Mouse (Mus musculus) intestine, embryonic 16.5 days (tissue): ENCODE results near the gene Lyar. TPM values are rescaled to one million over a fixed set of nuclear protein-coding genes. Genes with fewer than 3 reads are reported as not detected.

Source experiments
- ATAC-seq: fragments of 200-750 bp; cut with Nextera tagmentation; 2 replicates; pipeline ENCODE4 v1.8.0; 2017; ENCODE audit warnings: moderate TSS enrichment, moderate library complexity
- H3K27ac ChIP-seq: fragments of 300-500 bp; sonication (generic); 2 replicates; pipeline ENCODE4 v1.5.1; 2014; ENCODE audit warnings: mild to moderate bottlenecking, low read length
- H3K27me3 ChIP-seq: fragments of 300-500 bp; sonication (generic); replicated peaks from 2 replicates; pipeline ENCODE4 v1.6.1; 2014; ENCODE audit warnings: low read length, control low read depth, mixed read lengths; ENCODE audit not compliant: control insufficient read depth, insufficient read depth
- H3K36me3 ChIP-seq: fragments of 300-500 bp; sonication (generic); 2 replicates; pipeline ENCODE4 v1.6.1; 2014; ENCODE audit warnings: low read length, control low read depth; ENCODE audit not compliant: control insufficient read depth, insufficient read depth
- H3K4me1 ChIP-seq: fragments of 300-500 bp; sonication (generic); 2 replicates; pipeline ENCODE4 v1.6.1; 2014; ENCODE audit warnings: low read length, control low read depth, mixed read lengths; ENCODE audit not compliant: control insufficient read depth, insufficient read depth
- H3K4me2 ChIP-seq: fragments of 300-500 bp; sonication (generic); 2 replicates; pipeline ENCODE4 v1.6.1; 2014; ENCODE audit warnings: low read depth, low read length, control low read depth
- H3K4me3 ChIP-seq: fragments of 300-500 bp; sonication (generic); 2 replicates; pipeline ENCODE4 v1.5.1; 2014; ENCODE audit warnings: mild to moderate bottlenecking, low read length
- H3K9ac ChIP-seq: fragments of 300-500 bp; sonication (generic); 2 replicates; pipeline ENCODE4 v1.6.1; 2014; ENCODE audit warnings: low read depth, low read length
- H3K9me3 ChIP-seq: fragments of 300-500 bp; sonication (generic); 2 replicates; pipeline ENCODE4 v1.6.1; 2016; ENCODE audit warnings: low read length, control low read depth; ENCODE audit not compliant: control insufficient read depth
- WGBS: fragments of 180-500 bp; shearing (Covaris S2); extraction: QIAGEN DNeasy Blood & Tissue Kit; methylation state at CpG from one replicate; pipeline ENCODE4 v1.1.7; 2014; 5-methylcytosine and 5-hydroxymethylcytosine counted together
- polyA plus RNA-seq: library from polyadenylated mRNA; unstranded; fragments of >200 nt; fragmentation: Nextera tagmentation; extraction: Ambion mirVana; gene quantifications from 2 replicates; pipeline ENCODE4 v1.2.1, GENCODE M21; 2015

Gene Lyar
- polyA plus RNA-seq, 1 experiment from 2014 or later = 81.5 TPM

- Histone ChIP-seq H3K4me2 (no peak overlapping the region), H3K27me3 (no peaks in the 10 kb centered on the region), H3K4me3 (no peak overlapping the region), H3K9ac (no peak overlapping the region), H3K27ac (no peak overlapping the region), H3K36me3 (no peaks in the 10 kb centered on the region), H3K9me3 (no peaks in the 10 kb centered on the region), H3K4me1 (no peaks in the 10 kb centered on the region)
- 43% methylated on average over 5 of the region's 5 CpGs for WGBS
- peak; percentile 48; the same call in 1 of the 2 replicates for ATAC-seq
Measured at GRCm38 (mm10) chr5:38240727-38241472, 20.6 kb downstream of the Lyar start.

- no peak overlapping the region for H3K9ac ChIP-seq
- H3K36me3 ChIP-seq = no peaks in the 10 kb centered on the region
- no peak overlapping the region for H3K27ac ChIP-seq
- no peaks in the 10 kb centered on the region for H3K9me3 ChIP-seq
- H3K4me1 ChIP-seq = no peaks in the 10 kb centered on the region
- 0 out of 2 replicates have a peak, but pooled peaks have one; percentile 11 for ATAC-seq
- H3K4me2 ChIP-seq = no peak overlapping the region
- 90% methylated on average over 3 of the region's 3 CpGs for WGBS
- H3K27me3 ChIP-seq = no peaks in the 10 kb centered on the region
- no peak overlapping the region for H3K4me3 ChIP-seq
Measured at GRCm38 (mm10) chr5:38241473-38241834, 21.2 kb downstream of the Lyar start.

- WGBS = 87% methylated on average over 6 of the region's 6 CpGs
- H3K9me3 ChIP-seq = no peaks in the 10 kb centered on the region
- H3K27me3 ChIP-seq = no peaks in the 10 kb centered on the region
- no peak for ATAC-seq
- H3K36me3 ChIP-seq = no peaks in the 10 kb centered on the region
- no peak overlapping the region for H3K4me2 ChIP-seq
- H3K9ac ChIP-seq = no peak overlapping the region
- no peaks in the 10 kb centered on the region for H3K4me1 ChIP-seq
- H3K4me3 ChIP-seq = no peak overlapping the region
- no peak overlapping the region for H3K27ac ChIP-seq
Measured at GRCm38 (mm10) chr5:38241966-38242365, 21.7 kb downstream of the Lyar start.

- Histone ChIP-seq H3K9me3 (no peaks in the 10 kb centered on the region), H3K36me3 (no peaks in the 10 kb centered on the region), H3K9ac (no peak overlapping the region), H3K4me3 (no peak overlapping the region), H3K4me1 (no peaks in the 10 kb centered on the region), H3K27ac (no peak overlapping the region), H3K27me3 (no peaks in the 10 kb centered on the region), H3K4me2 (no peak overlapping the region)
- no peak for ATAC-seq
- 43% methylated on average over 4 of the region's 4 CpGs for WGBS
Measured at GRCm38 (mm10) chr5:38255195-38255594, 34.9 kb downstream of the Lyar start.

GRCm38 (mm10) chr5:38255644-38256043 lies 35.4 kb downstream of the Lyar start:
- H3K27me3 ChIP-seq = no peaks in the 10 kb centered on the region
- no peaks in the 10 kb centered on the region for H3K4me1 ChIP-seq
- ATAC-seq = no peak
- no peak overlapping the region for H3K9ac ChIP-seq
- no peak overlapping the region for H3K27ac ChIP-seq
- H3K4me2 ChIP-seq = no peak overlapping the region
- H3K4me3 ChIP-seq = no peak overlapping the region
- 65% methylated on average over 3 of the region's 3 CpGs for WGBS
- no peaks in the 10 kb centered on the region for H3K9me3 ChIP-seq
- H3K36me3 ChIP-seq = no peaks in the 10 kb centered on the region

- no peak overlapping the region for H3K4me3 ChIP-seq
- H3K27ac ChIP-seq = no peak overlapping the region
- 77% methylated on average over 1 of the region's 1 CpGs for WGBS
- no peak overlapping the region for H3K9ac ChIP-seq
- peaks cover 4% of the 10 kb centered on the region; the same call in 1 of the 2 replicates for H3K4me1 ChIP-seq
- no peaks in the 10 kb centered on the region for H3K36me3 ChIP-seq
- no peaks in the 10 kb centered on the region for H3K9me3 ChIP-seq
- no peaks in the 10 kb centered on the region for H3K27me3 ChIP-seq
- no peak for ATAC-seq
- H3K4me2 ChIP-seq = no peak overlapping the region
Measured at GRCm38 (mm10) chr5:38256551-38256950, 36.3 kb downstream of the Lyar start.

- Histone ChIP-seq H3K4me1 (peaks cover 4% of the 10 kb centered on the region; the same call in 1 of the 2 replicates), H3K27me3 (no peaks in the 10 kb centered on the region), H3K9ac (no peak overlapping the region), H3K36me3 (0 out of 2 replicates have a peak, but pooled peaks cover 2% of the 10 kb centered on the region), H3K4me2 (no peak overlapping the region), H3K9me3 (no peaks in the 10 kb centered on the region), H3K4me3 (no peak overlapping the region), H3K27ac (no peak overlapping the region)
- no peak for ATAC-seq
- 82% methylated on average over 8 of the region's 8 CpGs for WGBS
Measured at GRCm38 (mm10) chr5:38258034-38258772, 37.9 kb downstream of the Lyar start.

- Histone ChIP-seq H3K9ac (no peak overlapping the region), H3K4me3 (no peak overlapping the region), H3K27me3 (no peaks in the 10 kb centered on the region), H3K4me1 (peaks cover 4% of the 10 kb centered on the region; the same call in 1 of the 2 replicates), H3K27ac (no peak overlapping the region), H3K36me3 (0 out of 2 replicates have a peak, but pooled peaks cover 4% of the 10 kb centered on the region), H3K9me3 (no peaks in the 10 kb centered on the region), H3K4me2 (no peak overlapping the region)
- ATAC-seq = no peak
- 84% methylated on average over 5 of the region's 5 CpGs for WGBS
Measured at GRCm38 (mm10) chr5:38258773-38259146, 38.5 kb downstream of the Lyar start.

- no peaks in the 10 kb centered on the region for H3K27me3 ChIP-seq
- H3K27ac ChIP-seq = peak overlapping the region; percentile 91
- H3K4me1 ChIP-seq = peaks cover 4% of the 10 kb centered on the region; the same call in 1 of the 2 replicates
- H3K36me3 ChIP-seq = 0 out of 2 replicates have a peak, but pooled peaks cover 6% of the 10 kb centered on the region
- peak overlapping the region; percentile 84 for H3K9ac ChIP-seq
- H3K9me3 ChIP-seq = no peaks in the 10 kb centered on the region
- H3K4me3 ChIP-seq = peak overlapping the region; percentile 83
- H3K4me2 ChIP-seq = peak overlapping the region; percentile 83
- peak; percentile 52; the same call in 1 of the 2 replicates for ATAC-seq
- 40% methylated on average over 9 of the region's 9 CpGs for WGBS
Measured at GRCm38 (mm10) chr5:38259455-38260106, 39.3 kb downstream of the Lyar start.
